Mouse (Mus musculus) heart, embryonic 11.5 days (tissue): ENCODE measurements around the gene Qrfpr. TPM values are rescaled to one million over a fixed set of nuclear protein-coding genes. Genes with fewer than 3 reads are reported as not detected.

Source experiments
- ATAC-seq: fragments of 200-750 bp; cut with Nextera tagmentation; replicated peaks from 2 replicates; pipeline ENCODE4 v1.8.0; 2017; ENCODE audit warnings: moderate library complexity; ENCODE audit not compliant: insufficient number of reproducible peaks, low FRiP score, low TSS enrichment
- H3K27ac ChIP-seq: fragments of 300-500 bp; sonication (generic); 2 replicates; pipeline ENCODE4 v1.5.1; 2014; ENCODE audit warnings: mild to moderate bottlenecking, low read depth, low read length
- H3K27me3 ChIP-seq: fragments of 300-500 bp; sonication (generic); 2 replicates; pipeline ENCODE4 v1.6.1; 2014; ENCODE audit warnings: mild to moderate bottlenecking, low read length, mixed read lengths; ENCODE audit not compliant: control insufficient read depth, insufficient read depth
- H3K36me3 ChIP-seq: fragments of 300-500 bp; sonication (generic); 2 replicates; pipeline ENCODE4 v1.6.1; 2014; ENCODE audit warnings: mild to moderate bottlenecking, low read length, moderate library complexity, mixed read lengths; ENCODE audit not compliant: control insufficient read depth, insufficient read depth
- H3K4me1 ChIP-seq: fragments of 300-500 bp; sonication (generic); 2 replicates; pipeline ENCODE4 v1.6.1; 2014; ENCODE audit warnings: low read length; ENCODE audit not compliant: control insufficient read depth, insufficient read depth
- H3K4me2 ChIP-seq: fragments of 300-500 bp; sonication (generic); 2 replicates; pipeline ENCODE4 v1.6.1; 2014; ENCODE audit warnings: mild to moderate bottlenecking, moderate library complexity
- H3K4me3 ChIP-seq: fragments of 300-500 bp; sonication (generic); 2 replicates; pipeline ENCODE4 v1.5.1; 2014; ENCODE audit warnings: low read depth, low read length
- H3K9ac ChIP-seq: fragments of 300-500 bp; sonication (generic); 2 replicates; pipeline ENCODE4 v1.6.1; 2014; ENCODE audit warnings: mild to moderate bottlenecking, low read depth, low read length, moderate library complexity
- H3K9me3 ChIP-seq: fragments of 300-500 bp; sonication (generic); replicated peaks from 2 replicates; pipeline ENCODE4 v1.6.1; 2016; ENCODE audit warnings: low read length; ENCODE audit not compliant: control insufficient read depth
- polyA plus RNA-seq: library from polyadenylated mRNA; unstranded; fragments of >200 nt; fragmentation: Nextera tagmentation; extraction: Ambion mirVana; gene quantifications from 2 replicates; pipeline ENCODE4 v1.2.1, GENCODE M21; 2014

The Qrfpr gene
- polyA plus RNA-seq, 1 experiment from 2014 or later, result 0.14 TPM

- no peak overlapping the region for H3K4me3 ChIP-seq
These were observed 86.0 kb downstream of the Qrfpr start for GRCm38 (mm10) chr3:36136152-36136551.

More at GRCm38 (mm10) chr3:36136152-36136551, 86.0 kb downstream of the Qrfpr start:
- Histone ChIP-seq H3K27ac (no peak overlapping the region), H3K4me1 (no peaks in the 10 kb centered on the region), H3K4me2 (no peak overlapping the region), H3K9me3 (no peaks in the 10 kb centered on the region), H3K36me3 (no peaks in the 10 kb centered on the region), H3K27me3 (no peaks in the 10 kb centered on the region), H3K9ac (no peak overlapping the region)
- no peak for ATAC-seq

Other genes starting within 250 kb of the Qrfpr start
- 46.6 and 47.7 TPM in 2 replicates for gene Mccc1, start 221.6 kb downstream of the Qrfpr start, polyA plus RNA-seq
- 0.03 TPM in 2 replicates for gene Ccdc144b, start 168.8 kb downstream of the Qrfpr start, polyA plus RNA-seq
- 81.7 and 96.4 TPM in 2 replicates for gene Acad9, start 156.3 kb downstream of the Qrfpr start, polyA plus RNA-seq
- gene D3Ertd254e, start 71.3 kb downstream of the Qrfpr start, polyA plus RNA-seq, result 4.2 and 5.3 TPM in 2 replicates